Mouse (Mus musculus) myocyte (in vitro differentiated cells): ENCODE measurements at regions not wholly inside any gene's neighbourhood (a gene's known extent, or its start where the extent isn't known, plus 50 kb on each side); places are given as distances from the start of the nearest gene placed in this dataset.

ENCODE experiments used
- MAX ChIP-seq: IDR thresholded peaks from one replicate; pipeline ENCODE4 v1.6.1; 2011; ENCODE audit warnings: low read depth, mild to moderate bottlenecking, control low read depth
- MYOD1 ChIP-seq, 3 experiments: IDR thresholded peaks; one replicate each; pipeline ENCODE4 v1.6.1; 2011; ENCODE audit warnings: control low read depth in 2 of 3, low read depth in 2 of 3, mild to moderate bottlenecking in 2 of 3, moderate library complexity in 1 of 3; ENCODE audit not compliant: insufficient read length in 2 of 3, control insufficient read depth in 1 of 3
- MYOG ChIP-seq, 3 experiments: IDR thresholded peaks; one replicate each; pipeline ENCODE4 v1.6.1; 2011; ENCODE audit warnings: control low read depth in 2 of 3, low read depth in 2 of 3, mild to moderate bottlenecking in 2 of 3; ENCODE audit not compliant: insufficient read length in 2 of 3, control insufficient read depth in 1 of 3, insufficient read depth in 1 of 3
- POLR2A ChIP-seq: IDR thresholded peaks from one replicate; pipeline ENCODE4 v1.6.1; 2011; ENCODE audit warnings: low read depth, mild to moderate bottlenecking, control low read depth, moderate library complexity; ENCODE audit not compliant: insufficient read length
- REST ChIP-seq: IDR thresholded peaks from one replicate; pipeline ENCODE4 v1.6.1; 2011; ENCODE audit warnings: mild to moderate bottlenecking, control low read depth, moderate library complexity; ENCODE audit not compliant: insufficient read depth, insufficient read length
- TCF12 ChIP-seq: IDR thresholded peaks from one replicate; pipeline ENCODE4 v1.6.1; 2011; ENCODE audit warnings: mild to moderate bottlenecking, control low read depth; ENCODE audit not compliant: poor library complexity, insufficient read depth, severe bottlenecking
- USF1 ChIP-seq: IDR thresholded peaks from one replicate; pipeline ENCODE4 v1.6.1; 2011; ENCODE audit warnings: low read depth, mild to moderate bottlenecking, control low read depth, moderate library complexity

DNA sequence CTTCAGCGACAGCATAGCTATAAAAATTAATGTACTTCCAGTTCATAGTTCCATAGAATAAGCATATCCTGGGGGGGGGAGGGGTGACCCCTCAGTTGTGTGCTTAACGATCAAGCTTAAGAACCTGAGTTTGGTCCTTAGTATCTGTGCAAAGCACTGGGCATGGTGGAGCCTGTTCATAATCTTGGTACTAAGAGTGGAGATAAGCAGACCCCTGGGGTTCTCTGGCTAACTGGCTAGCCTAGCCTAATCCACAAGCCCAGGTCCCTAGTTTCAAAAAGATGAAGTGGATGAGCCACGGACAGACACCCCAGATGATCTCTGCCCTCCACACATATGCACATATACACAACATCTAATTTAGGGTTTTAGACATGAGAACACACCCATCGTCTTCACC, 127.2 kb downstream of the Psmg1 start:
- TF ChIP-seq TCF12 = no peak
- TF ChIP-seq MYOD1 (IDR thresholded peaks at IDR 0.05; ENCODE audit: control insufficient read depth in 1 of 3, insufficient read length in 2 of 3, low read depth in 2 of 3) = no peak
- TF ChIP-seq REST = no peak
- no peak for TF ChIP-seq MYOG (IDR thresholded peaks at IDR 0.05; ENCODE audit: control insufficient read depth in 1 of 3, insufficient read depth in 1 of 3, insufficient read length in 2 of 3, low read depth in 2 of 3)
- TF ChIP-seq USF1 = no peak
- TF ChIP-seq POLR2A = no peak
- no peak for TF ChIP-seq MAX
